Mouse (Mus musculus) layer of hippocampus, adult 6 months (tissue): ENCODE data around the gene Hoxc13. TPM values are rescaled to one million over a fixed set of nuclear protein-coding genes. Genes with fewer than 3 reads are reported as not detected.

Experiments used
- long read RNA-seq, 2 experiments: library from polyadenylated mRNA; unstranded; transcript quantifications; one replicate each; pipeline ENCODE4 v2.0.0; 2019 to 2020
- microRNA-seq: library from miRNA; unstranded; fragments of <30 nt; microRNA quantifications from one replicate; pipeline ENCODE4 v1.2.0, GENCODE M21; 2020
- polyA plus RNA-seq: library from polyadenylated mRNA; unstranded; fragments of <200 nt; fragmentation: Nextera tagmentation; gene quantifications from 2 replicates; pipeline ENCODE4 v1.2.3, GENCODE M21; 2021

Hoxc13 gene
- polyA plus RNA-seq: not detected in 2 replicates
- long read RNA-seq, experiment 1: 0 reads
- long read RNA-seq, experiment 2: 0 reads

DNA sequence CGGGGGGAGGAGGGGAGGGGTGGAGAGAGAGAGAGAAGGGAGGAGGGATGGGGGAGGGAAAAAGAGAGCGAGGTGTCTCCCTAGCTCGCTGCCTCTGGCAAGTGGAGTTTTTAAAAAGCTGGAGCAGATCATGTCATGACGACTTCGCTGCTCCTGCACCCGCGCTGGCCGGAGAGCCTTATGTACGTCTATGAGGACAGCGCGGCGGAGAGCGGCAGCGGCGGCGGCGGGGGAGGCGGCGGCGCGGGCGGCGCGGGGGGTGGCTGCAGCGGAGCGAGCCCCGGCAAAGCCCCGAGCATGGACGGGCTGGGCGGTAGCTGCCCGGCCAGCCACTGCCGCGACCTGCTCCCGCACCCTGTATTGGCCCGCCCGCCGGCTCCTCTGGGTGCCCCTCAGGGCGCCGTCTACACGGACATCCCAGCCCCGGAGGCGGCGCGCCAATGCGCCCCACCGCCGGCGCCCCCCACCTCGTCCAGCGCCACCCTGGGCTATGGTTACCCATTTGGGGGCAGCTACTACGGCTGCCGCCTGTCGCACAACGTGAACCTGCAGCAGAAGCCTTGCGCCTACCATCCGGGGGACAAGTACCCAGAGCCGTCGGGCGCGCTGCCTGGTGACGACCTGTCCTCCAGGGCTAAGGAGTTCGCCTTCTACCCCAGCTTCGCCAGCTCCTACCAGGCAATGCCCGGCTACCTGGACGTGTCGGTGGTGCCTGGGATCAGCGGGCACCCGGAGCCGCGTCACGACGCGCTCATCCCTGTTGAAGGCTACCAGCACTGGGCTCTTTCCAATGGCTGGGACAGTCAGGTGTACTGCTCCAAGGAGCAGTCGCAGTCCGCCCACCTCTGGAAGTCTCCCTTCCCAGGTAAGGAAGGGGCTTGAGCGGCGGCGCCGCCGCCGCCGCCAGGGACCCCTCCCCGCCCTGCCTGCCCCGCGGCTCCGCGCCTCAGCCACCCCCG, at the start of gene Hoxc13:
Gene Hoxc13 (plus strand): TSS at position 51 of the 959 bp plus-strand sequence.

GRCm38 (mm10) chr15:102936279-102936972, 15.5 kb downstream of the Hoxc13 start, which contains the start of gene Hoxc12:
Hoxc12 (plus strand) TSS chr15:102936757.

GRCm38 (mm10) chr15:102954192-102955006, 33.5 kb downstream of the Hoxc13 start, which contains the start of gene Hoxc11:
Hoxc11 (plus strand) TSS chr15:102954427.

DNA sequence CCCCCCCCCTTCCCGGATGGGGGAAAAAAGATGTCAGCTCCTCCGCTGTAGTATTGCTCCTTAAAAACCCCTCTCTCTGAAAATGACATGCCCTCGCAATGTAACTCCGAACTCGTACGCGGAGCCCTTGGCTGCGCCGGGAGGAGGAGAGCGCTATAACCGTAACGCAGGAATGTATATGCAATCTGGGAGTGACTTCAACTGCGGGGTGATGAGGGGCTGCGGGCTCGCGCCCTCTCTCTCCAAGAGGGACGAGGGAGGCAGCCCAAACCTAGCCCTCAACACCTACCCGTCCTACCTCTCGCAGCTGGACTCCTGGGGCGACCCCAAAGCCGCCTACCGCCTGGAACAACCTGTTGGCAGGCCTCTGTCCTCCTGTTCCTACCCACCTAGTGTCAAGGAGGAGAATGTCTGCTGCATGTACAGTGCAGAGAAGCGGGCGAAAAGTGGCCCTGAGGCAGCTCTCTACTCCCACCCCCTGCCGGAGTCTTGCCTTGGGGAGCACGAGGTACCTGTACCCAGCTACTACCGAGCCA, 45.9 kb downstream of the Hoxc13 start, which contains the start of gene Hoxc10:
Gene Hoxc10 (plus strand): TSS at position 21 of the 536 bp plus-strand sequence.

DNA sequence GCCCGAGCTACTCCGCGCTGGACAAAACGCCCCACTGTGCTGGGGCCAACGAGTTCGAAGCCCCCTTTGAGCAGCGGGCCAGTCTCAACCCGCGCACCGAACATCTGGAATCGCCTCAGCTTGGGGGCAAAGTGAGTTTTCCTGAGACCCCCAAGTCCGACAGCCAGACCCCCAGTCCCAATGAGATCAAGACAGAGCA, 46.3 kb downstream of the Hoxc13 start, which contains the start of gene Hoxc5:
Gene Hoxc5 (plus strand): TSS at position 132 of the 199 bp plus-strand sequence.

GRCm38 (mm10) chr15:102976171-102976570, 55.3 kb downstream of the Hoxc13 start, which contains the start of gene Hoxc9:
Hoxc9 (plus strand) TSS chr15:102976439.

Small RNAs within 50 kb of the gene (microRNA-seq; reads per million reads assigned to microRNA genes)
- not detected for gene Mir196a-2

Other genes starting within 250 kb of the Hoxc13 start
- 338 and 403 TPM in 2 replicates for gene Atp5g2, start 248.8 kb upstream of the Hoxc13 start, polyA plus RNA-seq
- gene Calcoco1, start 198.9 kb upstream of the Hoxc13 start, polyA plus RNA-seq: 46.5 and 48.5 TPM in 2 replicates
- not detected in 2 replicates for gene Hoxc12, start 15.7 kb downstream of the Hoxc13 start, polyA plus RNA-seq
- gene Hoxc11, start 33.3 kb downstream of the Hoxc13 start, polyA plus RNA-seq: not detected in 2 replicates
- gene Hoxc10, start 45.7 kb downstream of the Hoxc13 start, polyA plus RNA-seq: not detected in 2 replicates
- not detected in 2 replicates for gene Hoxc5, start 46.3 kb downstream of the Hoxc13 start, polyA plus RNA-seq
- gene Hoxc9, start 55.3 kb downstream of the Hoxc13 start, polyA plus RNA-seq: not detected in 2 replicates
- gene Hoxc8, start 69.5 kb downstream of the Hoxc13 start, polyA plus RNA-seq: not detected in 2 replicates
- gene Hoxc6, start 77.2 kb downstream of the Hoxc13 start, polyA plus RNA-seq: not detected in 2 replicates
- gene Hoxc4, start 97.8 kb downstream of the Hoxc13 start, polyA plus RNA-seq: not detected in 2 replicates
- 7.3 and 7.7 TPM in 2 replicates for gene Smug1, start 246.0 kb downstream of the Hoxc13 start, polyA plus RNA-seq